9 mouse cellular contexts compared by ENCODE assay signal in genomic region chr1:82283901-82284301, GRCm38 (mm10). TPM values are rescaled to one million over a fixed set of nuclear protein-coding genes. Genes with fewer than 3 reads are reported as not detected.
DNase-seq lines count a peak whose midpoint lies in the region; ATAC-seq lines count a peak whose summit lies in the region.
"Had no signal": no experiment of that assay in that cellular context is flagged by ENCODE, and none has a peak within 500 bp of the region (broad histone marks: within the 10 kb centered on the region; RNA-seq: fewer than 3 reads in every experiment).

No protein-coding gene starts in this region.

- H3K9me3 ChIP-seq in forebrain, embryonic 11.5 days (ENCODE audit: control insufficient read depth, low read length), result no peaks in the 10 kb centered on the region; the same call in 1 of the 2 replicates
- H3K9me3 ChIP-seq in intestine, embryonic 14.5 days (ENCODE audit: control insufficient read depth, low read length), result no peaks in the 10 kb centered on the region
- H3K9me3 ChIP-seq in stomach, embryonic 16.5 days (replicated peaks; ENCODE audit: control insufficient read depth, low read length), result no peaks in the 10 kb centered on the region

- peaks cover 12% of the 10 kb centered on the region for H3K36me3 ChIP-seq in forebrain, embryonic 11.5 days (ENCODE audit: control insufficient read depth, insufficient read depth, low read length)
- 0 out of 2 replicates have a peak, but pooled peaks cover 4% of the 10 kb centered on the region for H3K36me3 ChIP-seq in intestine, embryonic 14.5 days (ENCODE audit: control insufficient read depth, insufficient read depth, low read length)
- H3K36me3 ChIP-seq in stomach, embryonic 16.5 days (ENCODE audit: control insufficient read depth, insufficient read depth, low read length), result no peaks in the 10 kb centered on the region
- H3K36me3 ChIP-seq: G1E had no signal

- H3K4me3 ChIP-seq in forebrain, embryonic 11.5 days (ENCODE audit: low read depth, low read length), result peak overlapping the region; percentile 37
- H3K4me3 ChIP-seq in intestine, embryonic 14.5 days (ENCODE audit: low read depth, low read length), result peak overlapping the region; percentile 41
- H3K4me3 ChIP-seq in stomach, embryonic 16.5 days (replicated peaks; ENCODE audit: low read length), result peak overlapping the region; percentile 51

- 5% methylated on average over 1 of the region's 1 CpGs for WGBS in forebrain, embryonic 11.5 days
- 10% methylated on average over 1 of the region's 1 CpGs for WGBS in intestine, embryonic 14.5 days
- 7% methylated on average over 1 of the region's 1 CpGs for WGBS in stomach, embryonic 16.5 days

- H3K9ac ChIP-seq in forebrain, embryonic 11.5 days (ENCODE audit: low read length), result peak overlapping the region; percentile 64
- H3K9ac ChIP-seq in intestine, embryonic 14.5 days (ENCODE audit: low read length), result peak overlapping the region; percentile 56
- H3K9ac ChIP-seq in stomach, embryonic 16.5 days (ENCODE audit: low read length), result peak overlapping the region; percentile 74

- peak overlapping the region; percentile 57 for H3K4me2 ChIP-seq in forebrain, embryonic 11.5 days (ENCODE audit: low read depth, low read length, severe bottlenecking)
- H3K4me2 ChIP-seq in intestine, embryonic 14.5 days (ENCODE audit: low read length), result peak overlapping the region; percentile 59
- H3K4me2 ChIP-seq in stomach, embryonic 16.5 days (ENCODE audit: low read depth, low read length), result peak overlapping the region; percentile 81

- peak; percentile 19 to 35 for DNase-seq in frontal cortex, postnatal 36 days (ENCODE audit: low spot score in 2 of 2)
- DNase-seq in frontal cortex, postnatal 10 days (ENCODE audit: low spot score in 2 of 2), result no peak
- peak; percentile 73 for DNase-seq in Muller cell, postnatal 12 days (ENCODE audit: inconsistent ontology term)
- no peak for DNase-seq in forebrain, embryonic 11.5 days (ENCODE audit: low spot score)
- DNase-seq in intestine, embryonic 14.5 days (ENCODE audit: low spot score), result peak; percentile 70
- DNase-seq in lung, postnatal 14 days, result peak; percentile 10

- no peak for ATAC-seq in forebrain, embryonic 11.5 days (replicated peaks; ENCODE audit: low FRiP score)
- no peak for ATAC-seq in intestine, embryonic 14.5 days (replicated peaks; ENCODE audit: low FRiP score, low TSS enrichment, low read depth)
- ATAC-seq in stomach, embryonic 16.5 days (ENCODE audit: insufficient read depth, low FRiP score), result no peak
- ATAC-seq in CD4-positive, CD25-positive, alpha-beta regulatory T cell, adult 4 months, result no peak

- H3K27ac ChIP-seq in forebrain, embryonic 11.5 days (ENCODE audit: low read depth, low read length), result peak overlapping the region; percentile 81
- H3K27ac ChIP-seq in intestine, embryonic 14.5 days (ENCODE audit: low read depth), result peak overlapping the region; percentile 91
- H3K27ac ChIP-seq in stomach, embryonic 16.5 days (ENCODE audit: low read length), result peak overlapping the region; percentile 91

- no peaks in the 10 kb centered on the region for H3K27me3 ChIP-seq in forebrain, embryonic 11.5 days (ENCODE audit: control insufficient read depth, insufficient read depth, low read length)
- no peaks in the 10 kb centered on the region for H3K27me3 ChIP-seq in intestine, embryonic 14.5 days (replicated peaks; ENCODE audit: control insufficient read depth, insufficient read depth, low read length)
- H3K27me3 ChIP-seq in stomach, embryonic 16.5 days (ENCODE audit: control insufficient read depth, insufficient read depth, low read length), result no peaks in the 10 kb centered on the region

- H3K4me1 ChIP-seq in forebrain, embryonic 11.5 days (replicated peaks; ENCODE audit: control insufficient read depth, insufficient read depth, low read length), result peaks cover 13% of the 10 kb centered on the region
- peaks cover 20% of the 10 kb centered on the region for H3K4me1 ChIP-seq in intestine, embryonic 14.5 days (replicated peaks; ENCODE audit: control insufficient read depth, insufficient read depth, low read length)
- peaks cover 38% of the 10 kb centered on the region for H3K4me1 ChIP-seq in stomach, embryonic 16.5 days (ENCODE audit: control insufficient read depth, insufficient read depth, low read length)

RNA-seq across cellular contexts. Expression of gene Irs1, which starts 7.3 kb away (rescaled TPM):
- 14.2 and 17.5 TPM in 2 replicates for polyA plus RNA-seq in forebrain, embryonic 11.5 days (2014; fragmentation: Nextera tagmentation; extraction: Ambion mirVana)
- polyA plus RNA-seq in intestine, embryonic 14.5 days (2014; fragmentation: Nextera tagmentation; extraction: Ambion mirVana), result 3.9 and 4.0 TPM in 2 replicates
- 5.0 and 5.9 TPM in 2 replicates for polyA plus RNA-seq in stomach, embryonic 16.5 days (2015; fragmentation: Nextera tagmentation; extraction: Ambion mirVana)
- not detected for polyA plus RNA-seq in CD4-positive, CD25-positive, alpha-beta regulatory T cell, adult 4 months (2017; shearing (Covaris generic))
- polyA plus RNA-seq: G1E had no signal

RNA-seq across cellular contexts. Expression of gene Rhbdd1, which starts 32.4 kb away (rescaled TPM):
- 6.3 and 7.5 TPM in 2 replicates for polyA plus RNA-seq in forebrain, embryonic 11.5 days (2014; fragmentation: Nextera tagmentation; extraction: Ambion mirVana)
- polyA plus RNA-seq in intestine, embryonic 14.5 days (2014; fragmentation: Nextera tagmentation; extraction: Ambion mirVana), result 5.3 and 6.8 TPM in 2 replicates
- polyA plus RNA-seq in stomach, embryonic 16.5 days (2015; fragmentation: Nextera tagmentation; extraction: Ambion mirVana), result 12.1 and 12.9 TPM in 2 replicates
- polyA plus RNA-seq in CD4-positive, CD25-positive, alpha-beta regulatory T cell, adult 4 months (2017; shearing (Covaris generic)), result 10 to 100 TPM; 15.5 to 29.8 TPM

RNA-seq across cellular contexts. Expression of gene Gm9747, which starts 51.0 kb away (rescaled TPM):
- 40.2 and 42.7 TPM in 2 replicates for polyA plus RNA-seq in forebrain, embryonic 11.5 days (2014; fragmentation: Nextera tagmentation; extraction: Ambion mirVana)
- 13.0 and 14.2 TPM in 2 replicates for polyA plus RNA-seq in intestine, embryonic 14.5 days (2014; fragmentation: Nextera tagmentation; extraction: Ambion mirVana)
- 16.8 and 18.6 TPM in 2 replicates for polyA plus RNA-seq in stomach, embryonic 16.5 days (2015; fragmentation: Nextera tagmentation; extraction: Ambion mirVana)
- not detected for polyA plus RNA-seq in CD4-positive, CD25-positive, alpha-beta regulatory T cell, adult 4 months (2017; shearing (Covaris generic))
- polyA plus RNA-seq: G1E had no signal

Comparison
In these comparisons a context has a peak if more than half of its experiments do, and no peak if none do; other contexts are left out.
1. DNase-seq: peak in frontal cortex, postnatal 36 days (2 of 2), Muller cell, postnatal 12 days (single experiment), intestine, embryonic 14.5 days (single experiment) and lung, postnatal 14 days (single experiment); none in frontal cortex, postnatal 10 days (0 of 2) and forebrain, embryonic 11.5 days (single experiment).
2. RNA of gene Gm9747, which starts 51.0 kb away (polyA plus RNA-seq): 40.2 to 42.7 TPM in forebrain, embryonic 11.5 days, 16.8 to 18.6 TPM in stomach, embryonic 16.5 days and 13.0 to 14.2 TPM in intestine, embryonic 14.5 days; not detected in CD4-positive, CD25-positive, alpha-beta regulatory T cell, adult 4 months; every median in the first group is over 10 times any median in the second.
3. Peak in every context shown above with its lines, with median percentiles within 50 percentile points of each other: H3K27ac ChIP-seq, H3K4me2 ChIP-seq, H3K4me3 ChIP-seq and H3K9ac ChIP-seq.